Mouse (Mus musculus): ENCODE data around the gene Edn2. TPM values are rescaled to one million over a fixed set of nuclear protein-coding genes. Genes with fewer than 3 reads are reported as not detected.

Edn2 gene
- polyA plus RNA-seq, 1 experiment from 2014 or later = 0.10 TPM

GRCm38 (mm10) chr4:120216883-120217282, 55.9 kb downstream of the Edn2 start:
- no peak overlapping the region for H3K4me3 ChIP-seq (ENCODE audit: low read length)
- H3K27me3 ChIP-seq (ENCODE audit: insufficient read depth, low read length) = no peaks in the 10 kb centered on the region
- no peaks in the 10 kb centered on the region for H3K9me3 ChIP-seq (ENCODE audit: low read length)
- H3K9ac ChIP-seq (replicated peaks; ENCODE audit: low read length) = no peak overlapping the region
- ATAC-seq (ENCODE audit: low FRiP score, low TSS enrichment) = no peak
- no peak overlapping the region for H3K4me2 ChIP-seq (replicated peaks; ENCODE audit: low read depth, low read length)
- H3K36me3 ChIP-seq (ENCODE audit: insufficient read depth, low read length) = no peaks in the 10 kb centered on the region
- no peak overlapping the region for H3K27ac ChIP-seq (ENCODE audit: low read length)
- H3K4me1 ChIP-seq (ENCODE audit: insufficient read depth, low read length) = no peaks in the 10 kb centered on the region

Other genes with a start within 250 kb of the Edn2 start
- gene AL607142.1, start 96.2 kb upstream of the Edn2 start, polyA plus RNA-seq (2015; fragmentation: Nextera tagmentation; extraction: Ambion mirVana) = not detected in 2 replicates
- 0.10 and 0.15 TPM in 2 replicates for gene Foxo6, start 126.1 kb downstream of the Edn2 start, polyA plus RNA-seq (2015; fragmentation: Nextera tagmentation; extraction: Ambion mirVana)
- 38.0 and 46.7 TPM in 2 replicates for gene Scmh1, start 244.1 kb downstream of the Edn2 start, polyA plus RNA-seq (2015; fragmentation: Nextera tagmentation; extraction: Ambion mirVana)